Mouse (Mus musculus) c-Kit-negative CD71-positive TER-119-positive erythroid progenitor cells, embryonic 14.5 days (primary cell): ENCODE results near the gene Pkd1l2.

Experiments used
- DNase-seq: peaks from one replicate; pipeline ENCODE4 v3.0.0-alpha.2; 2013; ENCODE audit warnings: low read depth, low spot score

Gene Pkd1l2

DNA sequence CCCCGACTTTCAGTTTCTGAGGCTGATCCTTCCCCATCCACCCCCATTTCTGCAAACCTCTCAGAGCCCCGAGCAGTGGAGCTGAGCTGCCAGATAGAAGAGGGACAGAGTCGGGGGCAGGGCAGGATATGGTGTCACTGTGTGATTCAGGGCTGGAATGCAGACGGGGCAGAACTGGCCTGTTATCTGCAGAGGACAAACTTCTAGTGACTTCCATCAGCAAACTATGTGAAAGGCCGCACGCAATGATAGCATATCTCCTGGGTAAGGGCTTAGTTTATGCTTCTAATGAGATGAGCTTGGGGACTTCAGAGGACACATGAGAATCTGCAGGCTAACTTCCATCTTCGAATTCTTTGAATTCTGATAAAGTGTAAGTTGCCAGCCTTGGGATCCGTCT lies 3.3 kb upstream of the Pkd1l2 start:
- peak; percentile 40 for DNase-seq

DNA sequence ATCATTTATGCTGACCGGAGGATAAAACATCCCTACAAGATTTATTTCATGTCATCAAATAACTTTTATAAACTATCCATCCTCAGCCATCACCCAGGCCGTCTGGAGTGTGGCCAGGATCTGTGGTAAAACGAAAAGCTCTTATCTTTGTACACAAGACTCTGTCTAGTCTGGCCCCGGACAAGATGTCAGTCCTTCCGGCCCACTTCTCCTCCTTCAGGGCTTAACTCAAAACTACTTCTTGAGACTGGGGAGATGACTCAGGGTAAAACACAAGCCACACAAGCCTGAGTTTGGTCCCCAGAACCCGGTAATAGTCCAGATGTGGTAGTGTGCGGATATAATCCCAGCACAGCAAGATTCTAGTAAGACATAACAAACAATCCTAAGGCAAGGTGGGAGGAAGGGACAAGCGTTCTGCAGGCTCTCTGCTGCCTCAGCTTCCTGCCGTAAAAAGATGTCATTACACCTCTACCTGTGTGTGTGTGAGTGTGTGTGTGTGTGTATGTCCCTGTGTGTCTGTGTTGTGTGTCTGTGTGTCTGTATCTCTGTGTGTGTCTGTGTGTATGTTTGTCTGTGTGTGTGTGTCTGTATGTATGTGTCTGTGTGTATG lies 804 bp upstream of the Pkd1l2 start:
- DNase-seq: peak; percentile 29

DNA sequence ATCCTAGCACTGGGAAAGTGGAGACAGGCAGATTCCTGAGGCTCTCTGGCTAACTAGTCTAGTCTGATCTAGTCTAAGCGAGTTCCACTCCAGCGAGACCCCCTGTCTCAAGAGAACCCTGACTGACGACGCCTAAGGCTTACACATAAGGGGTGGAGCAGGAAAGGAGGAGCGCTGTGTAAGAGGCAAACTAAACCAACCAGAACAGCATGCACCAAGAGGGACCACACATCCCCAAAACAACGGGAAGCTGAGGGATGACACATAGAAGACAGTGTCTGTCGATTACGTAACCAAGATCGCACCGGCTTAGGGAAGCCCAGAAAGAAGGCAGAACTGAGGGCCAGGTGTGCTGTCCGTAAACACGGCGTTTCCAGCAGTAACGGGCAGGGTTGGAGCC lies 2.6 kb downstream of the Pkd1l2 start:
- no peak for DNase-seq

DNA sequence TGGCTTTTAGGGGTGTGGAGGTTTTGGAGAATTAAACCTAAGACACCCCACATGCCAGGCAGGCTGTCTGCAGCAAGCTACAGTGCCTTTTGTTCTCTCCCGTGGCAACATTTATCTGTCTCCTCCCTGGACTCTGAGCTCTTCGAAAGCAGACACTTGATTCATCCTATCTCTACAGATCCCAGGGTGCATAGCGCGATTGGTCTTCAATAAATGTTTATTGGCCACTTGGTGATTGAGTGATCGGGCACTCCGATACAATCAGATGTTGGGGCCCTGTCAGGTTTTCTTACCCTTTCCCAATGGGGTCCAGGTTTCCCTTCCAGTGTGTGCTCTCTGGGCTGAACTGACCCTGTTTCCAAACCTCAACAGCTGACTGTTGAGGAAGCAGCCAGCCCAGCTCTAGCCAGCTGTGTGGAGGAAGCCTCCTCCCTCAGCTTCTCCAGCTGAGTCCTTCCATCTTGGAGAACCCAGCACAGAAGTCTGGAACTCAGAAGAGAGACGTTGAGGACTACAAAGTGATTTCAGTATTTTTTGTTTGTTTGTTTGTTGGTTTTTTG lies 3.8 kb downstream of the Pkd1l2 start:
- no peak for DNase-seq

DNA sequence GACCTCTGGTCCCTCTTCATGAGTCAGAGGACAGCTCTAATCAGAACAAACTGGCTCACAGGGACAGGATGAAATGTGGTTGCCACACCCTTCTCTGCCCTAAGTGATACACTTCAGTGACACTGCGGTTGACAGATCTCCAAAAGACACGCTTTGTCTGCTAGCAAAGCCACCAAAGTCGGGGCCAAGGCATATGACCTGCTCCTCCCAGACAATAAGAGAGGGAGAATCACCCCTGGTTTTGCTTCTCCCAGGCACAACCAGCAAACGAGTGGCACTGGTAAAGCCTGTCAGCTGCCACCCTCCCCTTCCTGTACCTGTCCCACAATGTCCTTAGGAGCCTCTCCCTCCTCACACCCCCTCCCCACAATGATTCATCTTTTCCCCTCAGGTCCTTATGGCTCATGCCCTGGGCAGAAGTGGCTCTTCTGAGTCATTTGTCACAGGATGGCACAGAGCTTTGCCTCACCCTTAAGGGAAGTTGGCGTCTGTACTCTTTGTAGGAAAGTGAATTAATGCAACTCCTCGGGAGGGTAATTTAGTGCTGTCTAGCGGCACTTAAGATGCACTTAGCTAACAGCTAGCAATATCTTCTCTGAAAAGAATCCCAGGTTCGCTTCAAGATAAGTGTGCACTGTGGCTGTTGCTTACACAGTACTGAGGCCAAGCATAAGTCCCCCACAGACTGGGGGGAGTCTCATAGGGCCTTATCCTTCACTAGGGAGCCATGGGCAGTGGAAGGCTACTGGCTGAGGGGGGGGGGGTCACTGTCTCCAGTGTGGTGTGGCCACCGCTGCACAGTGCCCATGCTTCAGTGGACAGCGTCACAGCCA lies 7.7 kb downstream of the Pkd1l2 start:
- no peak for DNase-seq

DNA sequence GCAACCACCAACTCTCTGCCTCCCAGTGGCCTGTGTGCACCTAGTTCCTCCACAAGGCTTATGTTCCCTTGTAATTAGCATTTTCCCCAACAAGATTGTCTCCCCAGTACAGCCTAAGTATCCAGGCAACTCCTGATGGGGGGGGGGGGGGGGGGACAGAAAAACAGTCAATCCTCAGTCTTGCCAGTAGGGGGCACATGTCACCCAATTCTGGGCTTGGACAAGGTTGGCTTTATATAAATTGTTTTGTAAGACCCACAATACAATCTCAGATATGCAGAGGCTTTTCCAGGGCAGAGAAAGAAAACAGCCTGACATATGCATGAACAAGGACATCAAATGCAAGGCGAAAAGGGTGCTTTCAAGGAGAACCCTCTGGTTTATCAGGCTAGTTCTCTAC lies 12.5 kb downstream of the Pkd1l2 start:
- no peak for DNase-seq

DNA sequence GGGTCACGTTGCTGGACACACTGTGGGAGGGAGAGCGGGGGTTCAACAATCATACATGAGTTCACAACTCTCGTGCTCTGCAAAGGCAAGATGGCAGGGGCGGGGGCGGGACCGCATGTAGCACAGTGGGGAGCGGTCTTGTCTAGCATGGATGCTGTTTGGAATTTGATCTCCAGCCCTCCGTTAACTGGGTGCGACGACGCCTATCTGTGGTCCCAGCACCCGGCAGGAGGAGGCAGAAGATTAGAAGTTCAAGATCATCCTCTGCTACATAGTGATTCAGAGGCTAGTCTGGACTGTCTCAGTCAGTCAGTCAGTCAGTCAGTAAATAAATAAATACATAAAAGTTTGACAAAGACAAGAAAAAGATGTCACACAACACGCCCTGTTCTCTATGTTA lies 14.0 kb downstream of the Pkd1l2 start:
- DNase-seq: no peak

DNA sequence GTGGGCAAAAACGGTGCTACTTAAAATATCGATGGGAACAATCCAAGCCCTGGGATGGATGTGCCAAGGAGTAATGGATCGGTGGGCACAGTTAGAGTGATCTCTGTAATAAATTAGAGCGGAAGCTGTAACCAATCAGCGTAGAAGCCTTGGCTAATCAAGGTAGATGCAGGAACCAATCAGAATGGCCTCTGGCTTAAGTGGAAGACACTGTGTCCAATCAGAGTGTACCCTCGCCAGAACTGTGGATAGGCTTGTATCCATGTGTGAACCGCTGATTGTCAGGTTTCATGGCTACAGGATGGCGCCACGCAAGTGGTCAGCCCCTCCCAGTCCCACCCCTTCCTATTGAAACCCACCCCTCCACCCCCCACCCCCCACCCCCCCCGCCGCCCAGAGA lies 14.9 kb downstream of the Pkd1l2 start:
- no peak for DNase-seq

DNA sequence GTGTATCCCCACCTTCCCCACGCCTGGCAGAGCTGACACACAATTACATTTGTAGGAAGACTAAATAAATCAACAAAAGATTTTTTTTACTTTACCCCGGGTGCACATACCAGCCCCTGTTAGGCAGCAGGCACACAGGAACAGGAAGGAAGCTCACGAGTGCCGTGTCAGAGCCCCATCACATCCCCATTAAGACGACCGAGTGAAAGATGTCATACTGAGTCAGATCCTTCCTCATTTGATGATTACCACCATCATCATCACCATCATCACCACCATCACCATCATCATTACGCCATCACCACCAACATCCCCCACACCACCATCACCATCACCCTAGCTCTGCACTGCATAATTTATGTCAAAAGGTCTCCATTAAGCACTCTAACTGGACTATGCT lies 15.3 kb downstream of the Pkd1l2 start:
- DNase-seq: no peak

DNA sequence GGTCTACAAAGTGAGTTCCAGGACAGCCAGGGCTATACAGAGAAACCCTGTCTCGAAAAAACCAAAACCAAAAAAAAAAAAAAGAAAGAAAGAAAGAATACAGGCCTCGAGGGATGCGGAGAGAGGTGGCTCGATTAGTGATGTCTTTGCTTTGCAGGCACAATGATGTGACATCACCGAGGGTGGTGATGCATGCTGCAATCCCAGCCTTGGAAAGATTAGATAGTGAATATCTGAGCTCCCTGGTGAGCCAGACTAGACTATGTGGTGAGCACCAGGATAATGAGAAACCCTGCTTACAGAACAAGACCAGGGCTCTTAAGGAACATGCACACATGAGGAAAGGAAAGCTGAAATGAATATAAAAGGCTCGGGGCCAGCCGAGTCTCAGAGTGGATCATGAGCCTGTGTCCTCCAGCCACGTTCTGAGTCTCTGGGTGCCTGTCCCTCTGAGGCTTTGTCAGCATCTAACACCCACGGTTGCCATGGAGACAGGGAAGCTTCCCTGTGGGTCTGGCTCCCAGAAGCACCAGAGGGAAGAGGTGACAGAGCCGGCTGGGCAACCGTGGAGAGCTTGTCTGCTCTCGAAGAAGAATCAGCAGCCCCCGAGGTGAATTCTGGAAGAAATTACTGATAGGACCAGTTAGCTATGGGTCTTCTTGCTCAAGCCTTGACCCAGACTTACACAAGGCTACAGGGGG lies 20.9 kb downstream of the Pkd1l2 start:
- DNase-seq: no peak

DNA sequence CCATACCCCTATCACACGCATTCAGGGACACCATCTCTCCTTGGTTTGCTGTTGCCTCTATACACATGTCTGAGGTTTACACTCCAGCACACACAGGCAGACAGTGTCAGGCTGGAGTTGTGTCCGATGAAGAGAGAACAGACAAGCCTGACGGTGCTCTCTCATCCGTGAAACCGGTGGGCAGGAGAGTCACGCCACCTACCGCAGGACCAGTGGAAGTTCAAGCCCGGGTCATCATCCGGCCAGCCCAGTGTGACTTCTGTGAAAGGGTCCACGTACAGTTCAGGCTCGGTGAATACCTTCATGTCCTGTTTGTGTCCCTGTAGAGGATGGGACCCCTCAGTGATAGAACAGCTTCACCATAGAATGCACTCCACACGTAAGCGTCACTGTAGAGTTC lies 21.9 kb downstream of the Pkd1l2 start:
- no peak for DNase-seq

DNA sequence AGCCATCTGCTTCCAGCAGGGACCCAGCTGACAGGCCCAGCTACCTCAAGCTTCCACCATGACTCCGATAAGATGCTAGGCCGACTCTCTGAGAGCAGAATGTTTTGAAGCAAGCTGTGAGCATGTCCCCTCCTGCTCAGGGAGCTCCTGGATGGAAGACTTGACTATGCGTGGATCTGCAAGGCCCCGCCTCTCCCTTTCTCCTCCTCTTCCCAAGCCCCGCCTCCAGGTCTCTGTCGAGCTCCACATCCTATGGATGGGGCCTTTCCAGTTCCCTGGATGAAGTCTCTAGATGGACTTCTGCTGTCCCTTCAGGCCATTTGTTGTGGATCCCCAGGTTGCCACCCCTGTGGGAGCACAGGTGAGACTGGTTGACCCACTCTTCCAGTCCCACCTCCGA lies 23.2 kb downstream of the Pkd1l2 start:
- DNase-seq: no peak

DNA sequence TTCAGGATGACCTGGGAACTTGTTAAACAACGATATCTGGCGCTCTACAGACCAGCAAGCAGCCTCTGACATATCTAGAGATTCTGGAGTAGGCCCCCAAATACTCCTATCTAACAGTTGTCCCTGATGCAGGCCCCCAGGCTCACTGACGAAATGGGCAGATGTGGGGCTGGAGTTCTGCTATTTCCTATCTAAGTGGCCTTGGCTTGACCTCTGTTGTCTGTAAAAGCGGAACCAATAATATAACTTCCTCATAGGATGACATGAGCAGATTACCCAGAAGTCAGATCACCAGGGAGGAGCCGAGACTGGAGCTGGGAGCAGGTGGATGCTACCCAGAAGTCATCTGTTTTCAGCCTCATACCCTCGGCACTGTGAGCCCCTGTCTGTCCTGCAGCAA lies 27.2 kb downstream of the Pkd1l2 start:
- DNase-seq: no peak

DNA sequence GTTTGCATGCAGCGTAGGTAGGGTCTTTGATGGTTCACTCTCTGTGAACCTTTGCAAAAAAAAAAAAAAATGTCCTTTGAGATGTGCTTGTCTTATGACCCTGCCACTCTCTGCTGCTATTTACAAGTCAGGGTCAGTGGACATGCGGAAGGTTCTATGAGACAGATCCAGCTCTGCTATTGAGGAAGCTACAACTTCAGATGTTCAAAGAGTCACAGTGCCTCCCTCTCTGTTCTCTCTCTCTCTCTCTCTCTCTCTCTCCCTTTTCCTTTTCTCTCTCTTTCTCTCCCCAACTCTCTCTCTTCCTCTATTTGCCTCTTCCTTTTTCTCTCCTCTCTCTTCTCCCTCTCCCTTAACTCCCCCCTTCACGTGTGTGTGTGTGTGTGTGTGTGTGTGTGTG lies 28.1 kb downstream of the Pkd1l2 start:
- no peak for DNase-seq

DNA sequence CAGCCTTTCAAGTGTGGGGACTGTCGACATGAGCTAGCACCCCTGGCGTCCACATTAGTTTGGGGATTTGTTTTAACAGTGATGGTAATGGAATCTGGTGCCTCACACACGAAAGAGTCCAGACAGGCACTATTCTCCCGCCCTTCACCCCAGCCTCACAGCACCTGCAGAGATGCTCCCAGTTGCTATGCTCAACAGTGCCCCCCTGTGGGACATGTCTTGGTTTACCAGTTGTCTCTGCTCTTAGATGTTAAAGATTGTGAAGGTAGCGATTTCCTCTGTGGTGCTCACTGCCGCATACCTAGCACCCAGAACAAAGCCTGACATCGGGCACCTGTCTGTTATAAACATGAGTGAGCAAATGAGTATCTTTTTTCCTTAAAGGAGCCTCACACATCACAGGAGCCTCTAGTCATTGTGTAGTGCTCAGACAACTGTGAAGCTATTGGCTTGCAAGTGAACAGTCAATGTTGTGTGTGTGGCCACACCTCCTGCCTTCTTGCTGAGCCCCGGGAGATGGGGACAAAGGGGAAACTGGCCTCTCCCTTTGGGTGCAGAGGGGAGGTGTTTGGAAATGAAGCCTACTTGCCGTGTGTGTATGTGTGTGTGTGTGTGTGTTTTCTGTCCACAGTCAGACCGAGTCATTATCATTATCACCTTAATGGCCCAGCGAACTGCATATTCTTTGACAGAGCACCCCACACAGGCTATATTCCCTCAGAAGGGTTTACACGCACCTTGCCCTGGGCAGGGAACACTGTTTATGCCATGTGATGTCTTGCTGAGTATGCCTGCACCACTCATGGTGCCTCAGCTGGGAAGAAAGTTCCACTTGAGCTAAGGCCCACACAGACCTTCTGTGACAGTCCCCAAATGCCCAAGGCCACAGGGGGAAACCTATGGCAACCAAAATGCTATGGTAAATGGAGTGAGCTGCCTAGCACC lies 28.8 kb downstream of the Pkd1l2 start:
- DNase-seq: no peak

DNA sequence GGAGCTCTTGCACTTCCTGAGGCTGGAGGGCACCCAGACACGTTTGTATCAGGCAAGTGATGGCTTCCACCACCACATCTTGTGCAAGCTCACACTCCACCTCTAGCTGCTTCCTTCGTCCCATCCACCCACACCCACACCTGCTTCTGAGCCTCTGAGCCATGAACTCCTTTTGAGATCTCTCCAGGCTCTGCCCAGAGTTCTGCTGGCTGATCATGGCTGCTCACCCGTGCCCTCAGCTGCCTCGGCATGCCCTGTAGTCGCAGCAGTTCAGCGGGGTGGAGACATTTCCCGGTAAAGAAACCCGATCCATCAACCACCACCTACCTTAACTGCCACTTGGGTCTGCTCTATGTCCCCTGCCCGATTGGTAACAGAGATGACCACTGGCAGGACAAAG lies 30.9 kb downstream of the Pkd1l2 start:
- DNase-seq: no peak

DNA sequence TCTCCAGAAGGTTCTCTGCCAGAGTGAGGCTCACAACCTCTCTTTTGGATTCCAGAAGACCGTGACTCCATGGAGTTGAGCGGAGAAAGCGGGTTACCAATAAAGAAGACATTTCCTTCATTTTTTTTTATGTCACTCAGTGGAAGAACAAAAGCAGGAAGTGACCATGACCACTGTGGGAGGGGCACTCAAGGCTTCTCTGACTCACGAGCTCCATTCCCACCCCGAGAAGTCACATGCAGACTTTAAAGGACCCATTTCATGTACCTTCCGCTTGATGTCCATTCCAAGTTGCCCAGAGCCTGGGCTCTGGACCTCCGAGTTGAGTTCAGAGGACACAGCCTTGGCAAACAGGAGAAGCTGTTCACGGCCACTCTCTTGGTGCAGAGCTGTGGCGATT lies 31.5 kb downstream of the Pkd1l2 start:
- DNase-seq: no peak

DNA sequence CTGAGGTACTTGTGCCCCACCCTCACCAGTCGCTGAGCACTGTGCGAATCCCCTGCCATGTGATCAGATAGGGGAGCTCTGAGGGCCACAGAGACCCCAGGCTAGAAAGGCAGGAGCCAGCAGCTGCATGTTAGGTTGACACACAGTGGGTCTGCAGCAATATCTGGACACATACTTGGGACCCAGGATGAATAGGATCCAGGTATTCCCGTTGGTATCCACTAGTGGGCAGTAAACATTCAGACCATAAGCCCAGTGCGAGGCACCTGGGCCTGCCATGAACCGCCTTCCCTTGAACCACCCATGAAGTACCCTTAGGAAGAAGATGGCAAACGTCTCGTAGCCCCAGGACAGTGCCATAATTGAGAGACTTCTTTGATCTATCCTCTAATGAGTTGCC lies 32.8 kb downstream of the Pkd1l2 start:
- no peak for DNase-seq

DNA sequence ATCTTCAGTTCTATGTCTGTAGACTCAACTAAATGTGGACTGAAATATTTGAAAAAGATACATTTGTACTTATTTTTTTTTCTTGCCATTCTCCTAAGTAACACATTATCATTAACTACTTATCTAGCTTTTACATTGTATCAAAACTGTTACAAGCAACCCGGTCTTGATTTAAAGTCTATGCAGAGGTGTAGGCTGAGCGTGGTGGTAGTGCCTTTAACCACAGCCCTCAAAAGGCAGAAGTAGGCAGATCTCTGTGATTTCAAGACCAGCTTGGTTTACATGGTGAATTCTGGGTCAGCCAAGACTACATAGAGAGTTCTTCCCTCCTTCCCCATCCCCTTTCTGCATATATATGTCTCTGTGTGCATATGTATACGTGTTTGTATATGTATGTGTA lies 38.7 kb downstream of the Pkd1l2 start:
- DNase-seq: no peak

DNA sequence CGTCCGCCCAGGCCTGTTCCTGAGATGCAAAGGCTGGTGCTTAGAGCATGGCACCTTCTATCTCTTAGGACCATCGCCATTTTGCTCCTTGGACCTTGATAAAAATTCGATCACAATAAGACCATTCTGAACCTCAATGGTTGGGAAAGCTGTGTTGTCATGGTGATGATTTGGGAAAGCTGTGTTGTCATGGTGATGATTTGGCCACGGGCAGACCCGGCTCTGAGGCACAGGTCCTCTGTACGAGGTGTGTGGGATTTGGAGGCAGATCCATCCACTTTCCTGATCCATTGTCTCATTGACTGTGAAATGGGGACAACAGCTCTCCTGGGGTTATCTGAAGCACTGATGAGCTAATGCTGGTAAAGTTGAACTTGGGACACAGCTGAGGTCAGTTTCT lies 42.4 kb downstream of the Pkd1l2 start:
- DNase-seq: no peak

DNA sequence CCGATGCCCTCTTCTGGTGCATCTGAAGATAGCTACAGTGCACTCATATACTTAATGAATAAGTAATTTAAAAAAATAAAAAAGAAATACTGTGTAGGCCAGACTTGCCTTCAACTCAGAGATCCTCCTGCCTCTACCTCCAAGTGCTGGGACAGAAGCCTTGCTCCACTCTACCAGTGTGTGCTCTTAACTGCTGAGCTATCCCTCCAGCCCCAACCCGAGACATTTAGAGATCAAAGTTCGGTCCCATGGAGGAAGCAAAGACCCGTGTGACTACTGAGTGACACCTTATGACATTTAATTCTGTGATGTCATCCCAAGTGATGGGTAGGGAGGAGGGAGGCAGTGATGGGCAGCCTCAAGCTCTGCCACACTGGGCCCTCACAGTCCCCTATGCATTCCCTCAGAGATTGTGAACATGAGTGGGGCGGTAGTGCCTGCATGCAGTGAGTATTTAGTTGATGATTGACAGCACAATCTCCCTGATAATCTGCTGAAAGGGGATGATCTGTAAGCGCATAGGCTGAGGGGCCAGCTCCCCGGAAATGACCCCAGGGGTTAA lies 44.8 kb downstream of the Pkd1l2 start:
- DNase-seq: no peak
